Mouse (Mus musculus) cerebellum, adult 2 months (tissue): ENCODE data around the gene Epb41. TPM values are rescaled to one million over a fixed set of nuclear protein-coding genes. Genes with fewer than 3 reads are reported as not detected.

Experiments
- DNase-seq, 2 experiments: peaks; one replicate each; pipeline ENCODE4 v3.0.0; 2021
- H3K27ac ChIP-seq: fragments of 200-500 bp; 2 replicates; pipeline ENCODE4 v1.5.1; 2012; ENCODE audit warnings: low read length, control low read depth, inconsistent platforms; ENCODE audit not compliant: insufficient read depth
- H3K27me3 ChIP-seq: fragments of 200-500 bp; 2 replicates; pipeline ENCODE4 v1.6.1; 2012; ENCODE audit warnings: inconsistent platforms, mild to moderate bottlenecking, low read length, moderate library complexity; ENCODE audit not compliant: control insufficient read depth, insufficient read depth
- H3K4me1 ChIP-seq: fragments of 200-500 bp; 2 replicates; pipeline ENCODE4 v1.6.1; 2011; ENCODE audit warnings: low read length; ENCODE audit not compliant: control insufficient read depth, insufficient read depth
- H3K4me3 ChIP-seq: fragments of 200-500 bp; replicated peaks from 2 replicates; pipeline ENCODE3; 2011; ENCODE audit warnings: mild to moderate bottlenecking, low read depth, low read length, control low read depth; ENCODE audit not compliant: insufficient read depth
- CTCF ChIP-seq: fragments of 200-500 bp; IDR thresholded peaks from 2 replicates; pipeline ENCODE4 v1.5.1; 2011; ENCODE audit warnings: low read depth, mild to moderate bottlenecking, control low read depth, low read length, moderate library complexity, borderline replicate concordance; ENCODE audit not compliant: insufficient read depth
- POLR2A ChIP-seq: fragments of 200-500 bp; IDR thresholded peaks from 2 replicates; pipeline ENCODE4 v1.6.1; 2011; ENCODE audit warnings: low read length, control low read depth, borderline replicate concordance; ENCODE audit not compliant: insufficient read depth
- WGBS: fragments of 180-500 bp; shearing (Covaris S2); methylation state at CpG from one replicate; pipeline ENCODE4 v1.1.7; 2018; 5-methylcytosine and 5-hydroxymethylcytosine counted together
- polyA plus RNA-seq: library from polyadenylated mRNA; depleted of rRNA; stranded (reverse); fragments of >200 nt; gene quantifications from 2 replicates; pipeline ENCODE4 v1.2.3, GENCODE M21; 2012

The Epb41 gene
- polyA plus RNA-seq, 1 experiment = 174 TPM

- no peak for DNase-seq
- TF ChIP-seq POLR2A (no peak), CTCF (no peak)
- WGBS = 79% methylated on average over 8 of the region's 8 CpGs
These were observed 64.7 kb downstream of the Epb41 start for GRCm38 (mm10) chr4:132010416-132010815.

GRCm38 (mm10) chr4:132008191-132008590 is 66.9 kb downstream of the Epb41 start:
- Histone ChIP-seq H3K27ac (no peak overlapping the region), H3K27me3 (no peaks in the 10 kb centered on the region), H3K4me1 (peaks cover 2% of the 10 kb centered on the region; the same call in 1 of the 2 replicates), H3K4me3 (no peak overlapping the region)
- 65% methylated on average over 5 of the region's 5 CpGs for WGBS
- TF ChIP-seq CTCF (no peak), POLR2A (no peak)
- DNase-seq = no peak

More at GRCm38 (mm10) chr4:132010416-132010815, 64.7 kb downstream of the Epb41 start:
- Histone ChIP-seq H3K27me3 (no peaks in the 10 kb centered on the region), H3K4me3 (no peak overlapping the region), H3K27ac (no peak overlapping the region), H3K4me1 (peaks cover 2% of the 10 kb centered on the region)

GRCm38 (mm10) chr4:132007123-132007522 is 68.0 kb downstream of the Epb41 start:
- TF ChIP-seq CTCF = no peak
- DNase-seq = no peak
- Histone ChIP-seq H3K27me3 (no peaks in the 10 kb centered on the region), H3K27ac (no peak overlapping the region), H3K4me3 (no peak overlapping the region), H3K4me1 (peaks cover 2% of the 10 kb centered on the region; the same call in 1 of the 2 replicates)
- 66% methylated on average over 7 of the region's 7 CpGs for WGBS

- H3K4me3 ChIP-seq = no peak overlapping the region
- H3K4me1 ChIP-seq = peaks cover 9% of the 10 kb centered on the region
- no peaks in the 10 kb centered on the region for H3K27me3 ChIP-seq
- H3K27ac ChIP-seq = no peak overlapping the region
- DNase-seq = no peak
- no peak for TF ChIP-seq CTCF
- TF ChIP-seq POLR2A = no peak
- WGBS = 95% methylated on average over 7 of the region's 7 CpGs
These were observed 76.5 kb downstream of the Epb41 start for GRCm38 (mm10) chr4:131998641-131999040.

- peak; percentile 32 to 55 for DNase-seq
- WGBS = 16% methylated on average over 5 of the region's 5 CpGs
- H3K27me3 ChIP-seq = no peaks in the 10 kb centered on the region
These were observed 77.6 kb downstream of the Epb41 start for GRCm38 (mm10) chr4:131997476-131997875.

GRCm38 (mm10) chr4:131996985-131997384 is 78.1 kb downstream of the Epb41 start:
- peaks cover 15% of the 10 kb centered on the region for H3K4me1 ChIP-seq
- no peaks in the 10 kb centered on the region for H3K27me3 ChIP-seq
- DNase-seq = no peak
- H3K4me3 ChIP-seq = no peak overlapping the region
- WGBS = 32% methylated on average over 5 of the region's 5 CpGs
- peak overlapping the region; percentile 56 for H3K27ac ChIP-seq
- peak; percentile 36; the same call in 1 of the 2 replicates for TF ChIP-seq CTCF
- no peak for TF ChIP-seq POLR2A

More at GRCm38 (mm10) chr4:131997476-131997875, 77.6 kb downstream of the Epb41 start:
- no peak overlapping the region for H3K4me3 ChIP-seq
- peak overlapping the region; percentile 56 for H3K27ac ChIP-seq
- peaks cover 12% of the 10 kb centered on the region for H3K4me1 ChIP-seq
- no peak for TF ChIP-seq CTCF
- no peak for TF ChIP-seq POLR2A

GRCm38 (mm10) chr4:131993792-131994191 is 81.3 kb downstream of the Epb41 start:
- no peak; the same call in 1 of the 2 replicates for TF ChIP-seq CTCF
- TF ChIP-seq POLR2A = no peak
- H3K4me1 ChIP-seq = peaks cover 15% of the 10 kb centered on the region
- H3K4me3 ChIP-seq = no peak overlapping the region
- WGBS = 9% methylated on average over 3 of the region's 3 CpGs
- no peak overlapping the region for H3K27ac ChIP-seq
- H3K27me3 ChIP-seq = no peaks in the 10 kb centered on the region
- DNase-seq = peak; percentile 69 to 81

- no peak for DNase-seq
- Histone ChIP-seq H3K27me3 (no peaks in the 10 kb centered on the region), H3K27ac (no peak overlapping the region), H3K4me3 (no peak overlapping the region), H3K4me1 (no peaks in the 10 kb centered on the region)
- WGBS = 15% methylated on average over 4 of the region's 4 CpGs
- TF ChIP-seq POLR2A (no peak), CTCF (no peak)
These were observed 92.1 kb downstream of the Epb41 start for GRCm38 (mm10) chr4:131982881-131983538.
